Mouse (Mus musculus): ENCODE measurements around the gene Hvcn1.

DNA sequence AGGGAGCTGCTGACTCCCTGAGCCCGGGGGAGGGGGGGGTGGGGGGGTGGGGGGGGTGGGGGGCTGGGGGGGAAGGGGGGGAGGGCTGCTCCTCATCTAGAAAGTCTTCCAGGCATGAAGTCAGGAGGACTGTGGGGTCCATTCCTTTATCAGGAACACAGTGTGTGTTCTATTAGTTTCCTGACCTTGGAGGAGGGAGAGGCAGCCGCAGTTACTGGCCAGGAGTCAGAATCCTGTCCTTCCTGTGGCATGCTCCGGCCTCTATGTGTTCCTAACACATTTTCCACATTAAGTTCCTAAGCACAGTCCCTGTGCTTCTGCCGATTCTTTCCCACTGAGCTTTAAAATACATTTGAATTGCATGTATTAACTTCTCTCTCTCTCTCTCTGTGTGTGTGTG, 22.2 kb downstream of the Hvcn1 start:
- TF ChIP-seq POLR2A (IDR thresholded peaks at IDR 0.05; ENCODE audit: extremely low read depth, insufficient read depth, low read length): no peak
- TF ChIP-seq CTCF (IDR thresholded peaks at IDR 0.05; ENCODE audit: low read depth, low read length): no peak

Measured in liver, adult 2 months (tissue).